Mouse (Mus musculus) WW6 (cell line): Measurements from ENCODE around the gene Neurod2.

Experiments
- DNase-seq: peaks from one replicate; pipeline ENCODE4 v3.0.0-alpha.2; 2013; ENCODE audit warnings: low read depth, low spot score

Neurod2 gene

GRCm38 (mm10) chr11:98329081-98329959 is at the start of gene Neurod2:
TSS of gene Neurod2 (minus strand) at chr11:98329648.
- DNase-seq, result no peak

GRCm38 (mm10) chr11:98377787-98378186 is 48.3 kb upstream of the Neurod2 start:
- DNase-seq, result no peak

DNA sequence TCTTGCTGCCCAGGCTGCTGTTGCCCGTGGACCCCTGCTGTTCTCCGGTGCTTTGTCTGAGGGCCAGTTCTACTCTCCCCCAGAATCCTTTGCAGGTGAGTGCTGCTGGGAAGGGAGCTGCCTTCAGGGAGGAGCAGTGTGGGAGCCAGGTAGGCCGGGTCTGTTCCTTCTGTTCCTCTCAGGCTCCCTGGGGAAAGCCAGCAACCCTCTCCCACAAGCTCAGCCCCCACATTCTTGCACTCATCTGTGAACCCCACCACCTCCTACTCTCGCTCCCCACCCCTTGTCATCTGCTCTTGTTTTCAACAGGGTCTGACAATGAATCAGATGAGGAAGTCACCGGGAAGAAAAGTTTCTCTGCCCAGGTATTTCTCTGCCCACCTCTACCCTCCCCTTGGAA is 47.3 kb upstream of the Neurod2 start:
- no peak for DNase-seq

DNA sequence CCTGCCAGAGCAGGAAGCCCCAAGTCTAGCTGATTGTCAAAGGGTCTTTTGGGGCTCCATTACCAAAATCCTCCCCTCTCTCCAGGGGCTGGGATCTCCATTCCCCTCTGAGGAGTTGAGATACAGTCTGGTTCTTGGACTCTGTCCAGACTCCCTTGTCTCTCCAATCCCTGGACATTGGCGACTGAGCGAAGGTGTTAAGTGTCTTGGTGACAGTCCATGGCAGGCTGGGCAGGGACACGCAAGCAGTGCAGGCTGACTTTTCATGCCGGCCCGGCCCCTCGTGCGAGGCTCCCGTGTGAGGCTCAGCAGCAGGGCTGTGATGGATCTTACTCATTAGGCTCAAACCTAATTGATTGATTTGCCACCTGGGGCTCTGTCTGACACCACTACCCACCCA is 44.8 kb upstream of the Neurod2 start:
- DNase-seq, result no peak

GRCm38 (mm10) chr11:98373244-98373643 is 43.8 kb upstream of the Neurod2 start:
- no peak for DNase-seq

DNA sequence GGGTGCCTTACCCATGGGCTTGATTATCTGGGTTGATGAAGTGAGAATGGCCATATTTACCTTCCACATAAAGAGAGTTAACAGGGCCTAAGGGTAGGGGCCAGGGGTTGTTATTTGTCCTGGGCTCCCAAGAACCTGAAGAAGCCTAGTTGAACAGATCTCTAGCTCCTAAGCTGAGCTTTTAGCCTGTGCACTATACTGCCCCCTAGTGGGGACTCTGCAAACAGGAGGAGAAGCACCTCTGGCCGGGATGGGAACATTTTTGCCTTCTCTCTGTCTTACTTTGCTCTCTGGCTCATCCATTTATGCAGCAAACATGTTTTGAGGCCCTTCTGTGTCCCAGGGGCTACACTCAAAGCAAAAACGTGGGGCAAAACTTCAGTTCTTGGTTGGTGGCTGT is 43.0 kb upstream of the Neurod2 start:
- no peak for DNase-seq

- no peak for DNase-seq
Measured at GRCm38 (mm10) chr11:98371556-98372240, 42.2 kb upstream of the Neurod2 start.

DNA sequence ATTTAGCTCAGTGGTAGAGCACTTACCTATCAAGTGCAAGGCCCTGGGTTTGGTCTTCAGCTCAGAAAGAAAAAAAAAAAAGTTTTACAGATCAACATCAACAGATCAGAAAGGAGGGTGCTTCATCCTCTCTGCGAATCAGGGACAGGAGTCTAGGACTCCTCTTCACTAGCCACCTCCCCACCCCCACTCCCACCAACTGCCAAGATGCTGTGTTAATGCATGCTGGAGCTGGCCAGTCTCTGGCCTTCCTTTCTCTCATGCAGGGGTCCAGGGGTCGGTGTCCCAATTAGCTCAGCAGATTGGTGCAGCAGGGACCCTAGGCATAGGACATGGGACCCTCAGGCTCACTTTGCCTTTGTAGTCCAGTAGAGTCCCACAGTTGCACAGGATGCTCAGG is 41.1 kb upstream of the Neurod2 start:
- DNase-seq, result no peak

DNA sequence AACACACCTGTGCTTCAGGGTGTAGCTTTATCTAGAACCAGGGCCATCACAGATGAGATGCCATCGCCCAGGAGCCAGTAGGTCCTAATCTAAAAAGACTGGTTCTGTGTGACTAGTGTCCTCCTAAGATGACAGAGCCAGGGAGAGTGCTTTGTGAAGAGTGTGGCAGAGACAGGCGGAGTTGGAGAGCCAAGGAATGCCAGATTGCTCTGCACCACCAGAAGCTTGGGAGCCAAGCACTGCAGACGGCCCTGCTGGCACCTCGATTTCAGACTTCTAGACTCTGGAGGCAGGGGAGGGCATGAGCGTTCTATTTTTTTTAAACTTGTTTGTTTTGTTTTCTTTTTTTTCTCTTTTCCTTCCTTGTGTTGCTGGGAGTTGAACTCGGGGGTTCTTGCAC is 39.9 kb upstream of the Neurod2 start:
- no peak for DNase-seq

- DNase-seq, result no peak
Measured at GRCm38 (mm10) chr11:98367863-98368186, 38.4 kb upstream of the Neurod2 start.

GRCm38 (mm10) chr11:98367171-98367862 is 37.9 kb upstream of the Neurod2 start:
- DNase-seq, result no peak

GRCm38 (mm10) chr11:98366290-98366689 is 36.8 kb upstream of the Neurod2 start:
- no peak for DNase-seq

GRCm38 (mm10) chr11:98364410-98364809 is 35.0 kb upstream of the Neurod2 start:
- DNase-seq, result no peak

DNA sequence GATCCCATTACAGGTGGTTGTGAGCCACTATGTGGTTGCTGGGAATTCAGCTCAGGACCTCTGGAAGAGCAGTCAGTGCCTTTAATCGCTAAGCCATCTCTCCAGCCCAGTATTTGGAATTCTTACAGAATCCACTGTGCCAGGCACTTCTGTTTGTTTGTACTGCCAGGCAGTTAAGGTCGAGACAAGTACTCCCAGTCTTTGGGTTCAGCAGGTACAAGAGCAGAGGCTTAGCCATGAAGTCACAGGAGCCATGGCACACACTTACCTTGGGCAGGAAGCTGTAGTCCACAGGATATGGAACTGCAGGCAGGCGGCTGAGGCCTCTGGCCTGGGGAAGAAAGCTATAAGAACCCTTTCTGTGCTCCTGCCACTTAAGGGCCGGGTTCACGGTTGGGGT is 34.4 kb upstream of the Neurod2 start:
- DNase-seq, result no peak

DNA sequence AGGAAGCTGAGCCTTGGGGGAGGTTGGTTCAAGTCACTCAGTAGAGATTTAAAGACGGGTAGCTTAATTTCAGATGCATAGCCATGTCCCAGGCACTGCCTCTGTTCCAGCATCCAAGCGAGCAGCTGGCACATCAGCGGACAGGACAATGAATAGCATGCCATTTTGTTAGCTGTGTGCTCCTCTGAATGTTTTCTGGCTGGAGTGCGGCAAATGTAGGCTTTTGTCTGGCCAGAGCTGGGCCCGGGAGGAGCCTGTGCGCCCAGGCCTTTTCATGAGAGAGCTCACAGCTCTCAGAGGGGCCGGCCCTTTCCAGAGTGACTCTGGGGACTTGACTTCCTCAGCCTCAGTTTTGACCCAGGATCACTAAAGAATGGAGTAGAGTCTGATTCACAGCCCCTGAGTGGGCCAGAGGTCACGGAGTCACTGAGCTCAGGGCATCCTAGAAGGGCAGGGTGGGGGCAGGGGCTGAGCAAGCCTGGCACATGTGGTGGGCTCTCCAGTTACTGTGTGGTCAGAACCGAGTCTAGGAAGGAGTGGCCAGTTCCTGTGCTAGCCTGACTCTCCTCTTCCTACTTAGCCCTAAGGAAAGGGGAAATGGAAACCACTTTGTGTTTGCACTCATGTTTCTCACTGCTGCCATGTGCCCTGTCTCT is 31.5 kb upstream of the Neurod2 start:
- no peak for DNase-seq

DNA sequence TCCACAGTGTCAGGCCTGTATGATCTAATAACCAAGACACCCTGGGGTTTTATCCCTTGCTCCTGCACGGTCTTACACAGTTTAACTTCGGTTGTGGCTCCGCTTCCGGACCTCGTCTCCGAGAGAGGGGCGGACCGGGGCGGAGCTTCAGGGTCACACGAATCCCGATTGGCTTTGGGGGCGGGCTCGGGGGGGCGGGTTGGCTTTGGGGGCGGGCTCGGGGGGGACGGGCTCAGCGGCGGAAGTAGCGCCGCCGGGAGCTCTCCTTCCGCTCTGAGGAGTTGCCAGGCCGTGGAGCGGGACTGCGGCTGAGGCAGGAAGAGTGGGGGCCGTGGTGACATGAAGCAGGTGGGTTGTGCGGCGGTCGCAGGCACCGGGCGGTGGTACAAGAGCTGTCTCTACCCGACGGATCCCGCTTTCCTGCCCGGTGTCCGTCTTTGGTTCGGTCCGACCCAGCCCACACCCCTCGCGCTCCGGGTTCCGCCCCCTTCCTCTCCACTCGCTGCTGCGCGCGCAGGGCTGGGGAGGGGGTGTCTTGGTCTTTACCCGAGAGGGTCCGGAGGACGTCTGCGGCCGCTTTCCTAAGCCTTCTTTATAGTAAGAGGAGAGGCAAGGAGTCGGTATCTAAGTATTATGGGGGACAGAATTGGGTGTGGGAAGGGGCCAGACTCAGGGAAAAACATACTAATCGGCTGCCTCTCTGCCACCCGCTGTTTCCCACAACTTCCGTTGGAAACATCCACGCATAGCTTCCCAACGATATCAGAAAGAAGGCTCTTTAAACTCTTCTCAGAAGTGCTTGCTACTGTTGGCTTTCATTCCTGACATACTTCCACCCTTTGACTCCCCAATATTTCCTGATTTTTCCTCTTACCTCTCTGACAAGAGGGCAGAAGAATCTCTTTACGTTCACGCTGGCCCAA is 29.0 kb upstream of the Neurod2 start, which contains the start of gene Stard3:
Gene Stard3, plus strand, starts transcription at position 208 of the 923 bp plus-strand sequence.
- DNase-seq, result peak; percentile 81

DNA sequence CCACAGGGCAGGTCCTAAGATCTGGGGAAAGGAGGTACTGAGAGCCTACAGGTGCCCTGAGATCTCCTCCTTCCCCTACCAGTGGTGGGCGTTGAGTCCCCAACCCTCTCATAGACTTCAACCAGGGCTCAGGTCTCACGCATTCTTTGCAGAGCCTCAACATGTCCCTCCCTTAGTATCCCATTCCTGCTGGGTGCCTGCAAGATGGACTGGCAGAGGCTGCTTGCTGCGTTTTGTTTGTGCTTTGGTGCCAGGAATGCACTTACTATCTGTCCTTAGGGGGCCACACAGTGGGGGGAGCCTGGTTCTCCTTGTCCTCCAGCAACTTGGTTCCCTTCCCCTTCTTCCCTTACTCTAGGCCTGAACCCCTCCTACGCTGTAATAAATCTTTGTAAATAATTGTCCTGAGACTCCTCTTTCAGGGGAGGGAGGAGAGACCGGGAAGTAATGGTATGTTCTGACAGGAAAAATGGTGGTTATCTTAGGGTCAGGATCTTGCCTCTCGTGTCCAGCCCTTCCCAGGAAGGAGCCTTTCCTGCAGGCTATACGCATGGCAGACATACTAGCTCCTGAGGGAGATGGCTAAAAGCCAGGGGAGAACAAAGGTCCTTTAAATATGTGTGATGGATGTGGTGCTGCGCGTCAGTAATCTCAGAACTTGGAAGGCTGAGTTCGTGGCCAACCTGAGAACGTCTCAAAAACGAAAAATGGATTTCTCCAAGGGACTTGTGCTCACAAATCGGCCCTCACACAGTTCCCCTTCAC is 28.1 kb upstream of the Neurod2 start:
- DNase-seq, result no peak

GRCm38 (mm10) chr11:98356625-98357394 is 27.4 kb upstream of the Neurod2 start:
- DNase-seq, result no peak

DNA sequence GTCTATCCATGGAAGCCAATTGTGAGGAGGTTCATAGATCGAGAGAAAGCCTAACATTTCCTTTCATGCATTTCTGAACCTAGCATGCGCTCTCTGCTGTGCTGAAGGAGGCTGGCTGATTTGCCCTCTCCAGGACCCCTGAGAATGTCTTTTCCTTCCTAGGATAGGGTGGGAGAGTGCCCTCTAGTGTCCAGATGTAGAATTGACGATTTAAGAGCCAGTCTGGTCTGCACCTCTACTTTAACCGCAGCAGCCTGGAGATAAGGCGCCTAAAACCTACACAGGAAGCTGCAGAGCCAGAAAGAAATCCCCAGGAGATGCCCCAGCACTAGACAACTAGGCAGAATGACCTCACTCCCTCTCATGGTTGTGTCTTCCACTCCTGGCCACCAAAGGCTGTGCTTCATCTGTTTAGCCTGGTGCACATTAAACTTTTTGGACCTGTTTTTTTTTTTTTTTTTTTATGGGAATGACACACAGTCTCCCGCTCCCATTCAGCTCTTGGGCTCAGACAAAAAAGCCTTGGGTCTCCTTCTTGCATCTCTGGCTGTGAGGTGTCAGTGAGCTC is 26.4 kb upstream of the Neurod2 start:
- peak; percentile 88 for DNase-seq
